Mouse (Mus musculus) liver (tissue): Measurements from ENCODE around the gene Eif5a.
"Not testable (repeated sequence)": the region's sequence is repeated elsewhere in the genome, so short reads cannot be mapped to it uniquely, and the experiment has no call there.

ENCODE experiments used
- DNase-seq: peaks from one replicate; pipeline ENCODE4 v3.0.0-alpha.2; 2020; ENCODE audit warnings: mixed read lengths

Gene Eif5a

DNA sequence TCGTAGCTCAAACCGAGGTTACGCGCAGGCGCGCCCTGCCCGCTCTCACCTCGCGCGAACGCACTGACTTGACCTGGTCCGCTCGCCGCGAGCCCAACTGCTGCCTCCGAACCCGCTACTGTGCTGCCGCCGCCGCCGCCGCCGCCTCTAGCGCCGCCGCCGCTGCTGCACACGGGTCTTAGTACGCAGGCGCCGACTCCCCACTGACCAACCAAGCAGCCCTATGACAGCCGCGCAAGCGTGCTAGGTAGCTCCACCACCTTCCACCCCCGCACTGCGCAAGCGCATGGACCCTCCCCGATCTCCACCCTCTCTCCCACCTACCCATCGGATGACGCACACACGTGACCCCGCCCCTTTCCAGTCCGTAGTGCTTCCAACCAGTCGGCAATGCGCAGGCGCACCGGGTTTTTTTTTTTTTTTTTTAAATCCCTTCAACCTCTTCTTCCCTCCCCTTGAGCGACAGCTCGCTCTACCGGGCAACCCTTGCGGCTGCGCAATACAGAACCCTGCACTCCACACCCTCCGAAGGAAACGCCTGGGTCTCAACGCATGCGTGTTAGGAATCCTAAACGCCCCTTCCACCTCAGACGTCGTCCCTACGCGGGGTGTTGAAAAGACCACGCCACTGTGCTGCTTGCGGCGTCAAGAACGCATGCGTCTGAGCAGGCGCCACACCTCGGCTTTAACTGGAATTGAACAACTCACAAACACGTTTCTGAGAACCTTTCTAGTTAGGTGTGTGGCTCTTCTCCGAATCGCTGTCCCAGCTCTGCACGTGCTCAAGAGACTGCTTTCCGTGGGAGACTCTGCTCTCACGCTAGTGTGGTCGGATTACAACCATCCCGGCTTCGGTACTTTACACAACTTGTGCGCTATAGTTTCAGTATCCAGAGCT is at the start of gene Eif5a:
Eif5a (minus strand) TSS at position 845 of the 898 bp plus-strand sequence.
- DNase-seq: peak; percentile 100

DNA sequence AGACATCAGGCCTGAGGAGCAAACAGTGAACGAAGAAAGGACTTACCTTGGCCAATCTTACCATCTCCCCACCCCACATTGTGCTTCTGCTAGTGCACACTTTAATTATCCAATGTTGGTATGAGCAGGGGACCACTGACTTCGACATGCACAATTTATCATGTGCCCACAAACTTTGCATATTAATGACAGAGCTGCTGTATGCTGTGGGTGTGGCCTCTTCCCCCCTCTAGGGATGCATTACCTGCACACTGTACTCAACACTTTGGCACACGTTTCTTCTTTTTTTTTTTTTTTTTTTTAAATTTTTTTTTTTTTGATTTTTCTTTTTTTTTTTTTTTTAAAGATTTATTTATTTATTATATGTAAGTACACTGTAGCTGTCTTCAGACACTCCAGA is 49.0 kb upstream of the Eif5a start:
- DNase-seq: no peak

- DNase-seq: no peak
These were observed 48.5 kb upstream of the Eif5a start for GRCm38 (mm10) chr11:69970222-69970621.

GRCm38 (mm10) chr11:69968793-69969192 is 47.0 kb upstream of the Eif5a start:
- no peak for DNase-seq

DNA sequence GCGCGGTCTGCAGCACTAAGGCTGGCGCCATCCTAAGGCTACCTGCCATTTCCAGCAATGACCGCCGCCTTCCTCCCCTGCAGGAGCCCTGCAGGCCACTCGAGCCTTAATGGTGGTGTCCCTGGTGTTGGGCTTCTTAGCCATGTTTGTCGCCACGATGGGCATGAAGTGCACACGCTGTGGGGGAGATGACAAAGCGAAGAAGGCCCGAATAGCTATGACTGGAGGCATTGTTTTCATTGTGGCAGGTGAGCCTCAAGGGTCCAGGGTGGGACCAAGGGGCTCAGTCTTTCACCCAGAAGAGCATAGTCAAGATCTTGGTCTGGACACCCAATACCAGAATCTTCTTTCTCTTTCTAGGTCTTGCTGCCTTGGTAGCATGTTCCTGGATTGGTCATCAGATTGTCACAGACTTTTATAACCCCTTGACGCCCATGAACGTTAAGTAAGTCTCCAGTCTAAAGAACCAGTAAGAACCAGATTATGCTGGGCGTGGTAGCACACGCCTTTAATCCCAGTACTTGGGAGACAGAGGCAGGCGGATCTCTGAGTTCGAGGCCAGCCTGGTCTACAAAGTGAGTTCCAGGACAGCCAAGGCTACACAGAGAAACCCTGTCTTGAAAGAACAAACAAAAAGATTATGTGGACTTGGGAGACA is 45.2 kb upstream of the Eif5a start:
- no peak for DNase-seq

DNA sequence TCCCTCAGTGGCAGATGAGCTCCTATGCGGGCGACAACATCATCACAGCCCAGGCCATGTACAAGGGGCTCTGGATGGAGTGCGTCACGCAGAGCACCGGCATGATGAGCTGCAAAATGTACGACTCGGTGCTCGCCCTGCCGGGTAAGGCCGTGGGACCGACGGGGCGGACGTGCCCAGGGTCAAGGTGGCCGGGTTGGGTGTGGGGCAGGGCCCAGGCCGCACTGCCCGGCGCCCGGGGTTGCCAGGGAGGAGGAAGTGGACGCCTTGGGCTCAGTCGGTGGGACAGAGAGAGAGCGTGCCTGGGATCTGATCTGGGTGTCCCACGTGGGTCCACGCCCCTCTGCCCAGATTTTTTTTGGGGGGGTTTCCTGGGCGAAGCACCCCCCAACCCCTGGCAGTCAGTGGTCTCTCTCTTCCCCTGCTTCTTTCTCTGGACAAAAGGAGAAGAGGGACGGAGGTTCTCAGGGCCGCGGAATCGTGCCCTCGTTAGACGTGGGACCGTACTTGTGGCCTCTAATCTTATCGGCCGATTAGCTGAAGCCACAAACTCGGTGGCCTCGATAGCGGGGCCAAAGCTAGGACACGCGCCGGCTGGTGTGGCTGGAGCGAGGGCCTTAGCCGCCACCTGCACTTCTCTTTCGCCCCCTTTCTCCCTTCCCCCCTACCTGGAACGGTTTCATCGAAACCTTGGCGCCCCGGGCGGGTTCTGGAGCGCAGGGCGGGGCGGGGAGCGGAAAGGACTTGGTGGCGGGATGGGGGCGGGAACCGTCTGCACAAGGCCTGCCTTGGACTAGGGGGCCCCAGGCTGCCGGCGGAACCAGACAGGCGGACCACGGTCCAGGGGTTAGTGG is 44.5 kb upstream of the Eif5a start:
- DNase-seq: peak; percentile 54

DNA sequence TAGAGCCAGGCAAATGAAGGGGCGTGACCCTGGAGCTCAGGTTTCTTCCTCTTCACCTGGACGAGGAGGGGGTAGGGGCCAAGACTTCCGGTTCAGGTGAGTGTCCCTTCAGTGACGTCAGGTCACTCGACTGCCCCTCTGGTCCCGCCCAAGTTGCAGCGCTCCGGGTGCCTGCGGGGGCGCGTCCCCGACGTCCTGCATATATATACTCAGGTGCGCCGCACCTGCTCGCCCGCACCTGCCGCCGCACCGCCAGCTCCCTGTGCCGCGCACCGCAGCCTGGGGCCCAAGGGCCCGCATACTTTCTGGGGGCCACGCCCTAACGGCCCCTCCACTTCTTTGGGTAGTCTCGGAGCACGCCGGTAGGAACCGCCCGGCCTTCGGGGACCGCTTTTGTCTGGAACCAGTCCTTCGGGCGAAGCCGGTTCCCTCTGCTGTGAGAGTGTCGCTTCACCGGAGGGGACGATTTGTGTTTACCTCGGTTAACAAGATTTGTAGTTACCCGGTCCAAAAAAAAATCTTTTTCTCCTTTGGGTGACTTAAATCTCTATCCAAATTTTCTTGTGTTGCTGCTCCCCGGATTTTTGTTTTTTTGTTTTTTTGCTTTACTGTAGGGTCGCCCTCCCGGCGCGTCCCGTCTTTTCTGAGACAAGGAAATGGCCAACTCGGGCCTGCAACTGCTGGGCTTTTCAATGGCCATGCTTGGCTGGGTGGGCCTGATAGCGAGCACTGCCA is 43.7 kb upstream of the Eif5a start:
- DNase-seq: no peak

DNA sequence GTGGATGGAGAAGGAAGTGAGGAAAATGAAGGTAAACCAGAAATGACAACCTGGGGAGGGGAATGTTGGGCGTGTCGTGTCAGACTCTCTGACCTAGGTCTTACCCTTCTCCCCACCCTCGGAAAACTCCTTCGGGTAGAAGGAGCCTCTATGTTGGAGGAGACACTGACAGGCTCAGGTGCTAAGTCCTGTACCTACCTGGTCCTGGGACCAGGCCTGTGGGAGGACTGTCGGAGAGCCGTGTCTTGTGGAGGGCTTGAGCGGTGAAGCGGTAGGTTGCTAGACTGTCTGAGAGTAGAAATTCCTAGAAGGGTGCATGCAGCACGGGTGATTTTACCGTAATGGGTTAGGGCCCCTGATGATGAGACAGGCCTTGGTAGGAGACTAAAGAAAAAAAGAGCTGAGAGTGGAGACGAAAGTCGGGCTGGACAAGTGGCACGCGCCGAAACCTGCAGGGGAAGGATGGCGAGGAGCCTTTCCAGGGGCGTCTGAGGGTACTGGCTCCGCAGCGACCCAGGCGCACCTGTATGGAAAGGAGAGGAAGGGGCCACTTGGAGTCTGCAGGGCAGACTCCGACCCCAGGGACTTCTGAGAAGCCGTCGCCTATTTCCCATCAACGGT is 43.0 kb upstream of the Eif5a start, which contains the start of gene Cldn7:
Cldn7 (plus strand) TSS at position 130 of the 621 bp plus-strand sequence.
- no peak for DNase-seq

- DNase-seq: no peak
These were observed 40.1 kb upstream of the Eif5a start for GRCm38 (mm10) chr11:69961841-69962240.

DNA sequence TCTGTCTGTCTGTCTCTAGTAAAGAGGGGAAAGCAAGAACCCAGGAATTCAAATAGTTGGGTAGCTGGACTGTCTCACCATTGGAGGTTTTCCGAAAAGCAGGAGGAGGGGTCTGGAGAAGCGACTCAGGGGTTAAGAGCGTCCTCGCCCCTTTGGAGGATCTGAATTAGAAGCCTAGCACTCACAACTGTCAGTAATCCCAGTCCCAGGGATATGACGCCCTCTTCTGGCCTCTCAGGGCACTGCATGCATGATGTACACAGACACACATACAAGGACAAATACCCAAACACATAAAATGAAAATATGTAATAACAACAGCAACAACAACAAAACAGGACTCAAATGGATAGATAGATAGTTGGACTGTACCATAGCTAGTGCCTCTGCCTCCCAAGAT is 38.9 kb upstream of the Eif5a start:
- DNase-seq: peak; percentile 49

GRCm38 (mm10) chr11:69956218-69956617 is 34.5 kb upstream of the Eif5a start:
- no peak for DNase-seq

DNA sequence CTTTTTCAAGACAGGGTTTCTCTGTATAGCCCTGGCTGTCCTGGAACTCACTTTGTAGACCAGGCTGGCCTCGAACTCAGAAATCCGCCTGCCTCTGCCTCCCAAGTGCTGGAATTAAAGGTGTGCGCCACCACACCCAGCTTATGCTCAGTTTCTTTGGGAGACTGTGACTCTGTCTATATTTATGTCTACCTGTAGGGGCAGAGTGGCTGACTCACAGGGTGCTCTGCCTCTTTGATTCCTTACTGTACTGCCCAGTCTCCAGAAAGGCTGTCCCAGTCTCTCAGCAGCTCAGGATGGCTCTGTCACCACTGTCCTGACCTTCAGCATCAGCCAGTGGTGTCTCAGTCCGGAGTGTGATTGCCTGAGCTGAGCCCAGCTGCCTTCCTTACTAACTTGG is 33.9 kb upstream of the Eif5a start:
- DNase-seq: not testable (repeated sequence)

DNA sequence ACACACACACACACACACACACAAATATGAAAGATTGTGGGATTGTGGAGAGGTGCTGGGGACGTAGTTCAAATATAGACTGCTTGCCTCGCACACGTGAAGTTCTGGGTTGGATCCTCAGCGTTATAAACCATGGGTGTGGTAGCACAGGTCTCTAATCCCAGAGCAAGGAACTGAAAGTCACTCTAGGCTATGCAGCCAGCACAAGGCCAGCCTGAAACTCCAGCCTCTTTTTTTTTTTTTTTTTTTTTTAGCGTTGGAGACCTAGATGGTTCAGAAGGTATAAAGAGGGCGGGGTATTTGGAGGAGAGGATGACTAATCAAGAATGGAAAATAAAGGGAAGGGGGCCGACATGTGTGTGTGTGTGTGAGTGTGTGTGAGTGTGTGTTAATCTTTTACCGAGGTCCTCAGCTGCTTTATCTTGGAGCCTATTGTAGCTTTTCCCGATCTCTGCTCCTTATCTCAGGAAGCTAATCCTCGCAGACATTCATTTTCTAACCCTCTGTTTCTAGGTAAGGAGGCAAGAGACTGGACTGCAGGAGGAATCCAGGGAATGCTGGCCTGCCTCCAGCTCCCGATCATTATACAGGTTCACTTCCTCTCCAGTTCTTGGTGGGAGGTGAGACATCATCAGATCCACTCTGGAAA is 31.6 kb upstream of the Eif5a start:
- no peak for DNase-seq

GRCm38 (mm10) chr11:69952274-69952673 is 30.5 kb upstream of the Eif5a start:
- no peak for DNase-seq

DNA sequence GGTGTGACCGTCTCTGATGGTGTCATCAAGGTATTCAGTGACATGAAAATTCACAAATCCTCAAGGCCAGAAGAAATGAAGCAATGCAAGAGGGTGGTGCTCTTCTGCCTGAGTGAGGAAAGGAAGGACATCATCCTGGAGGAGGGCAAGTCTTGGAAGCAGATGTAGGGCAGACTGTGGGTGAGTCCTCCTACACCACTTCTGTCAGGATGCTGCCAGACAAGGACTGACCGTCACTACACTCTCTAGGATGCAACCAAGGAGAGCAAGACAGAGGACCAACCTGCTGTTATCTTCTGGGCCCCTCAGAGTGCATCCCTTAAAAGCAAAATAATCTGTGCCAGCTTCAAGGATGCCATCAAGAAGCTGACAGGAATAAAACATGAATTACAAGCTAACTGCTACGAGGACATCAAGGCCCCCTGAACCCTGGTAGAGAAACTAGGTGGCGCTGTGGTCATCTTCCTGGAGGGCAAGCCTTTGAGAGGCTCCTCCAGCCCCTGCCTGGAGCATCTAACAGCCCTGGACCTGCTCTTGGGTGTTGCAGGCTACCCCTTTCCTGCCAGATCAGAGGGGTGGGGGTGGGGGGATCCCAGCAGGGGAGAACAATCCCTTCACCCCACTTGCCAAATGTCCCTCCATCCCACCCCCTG is 29.2 kb upstream of the Eif5a start:
- DNase-seq: peak; percentile 53

DNA sequence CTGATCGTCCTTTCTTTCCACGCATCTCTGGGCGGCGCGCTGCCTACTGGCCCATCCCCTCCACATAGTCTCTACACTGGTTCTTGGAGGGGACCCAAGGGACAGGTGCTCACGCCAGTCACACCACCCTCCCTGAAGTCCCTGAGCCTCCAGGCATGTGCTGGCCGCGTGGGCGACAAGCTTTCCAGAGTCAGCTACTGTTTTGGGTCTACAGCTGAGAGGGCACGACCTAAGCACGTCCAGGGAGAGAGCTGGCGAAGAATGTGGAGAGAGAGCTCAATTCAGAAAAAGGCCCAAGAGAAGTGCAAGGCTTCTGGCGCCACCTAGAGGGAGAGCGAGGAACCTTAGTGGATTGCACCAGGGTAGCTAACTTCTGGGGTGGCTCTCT is 27.0 kb upstream of the Eif5a start:
- DNase-seq: peak; percentile 90

GRCm38 (mm10) chr11:69948066-69948762 is 26.5 kb upstream of the Eif5a start, which contains the start of gene Slc2a4:
TSS of gene Slc2a4 (minus strand) at chr11:69948188.
- peak; percentile 99 for DNase-seq

DNA sequence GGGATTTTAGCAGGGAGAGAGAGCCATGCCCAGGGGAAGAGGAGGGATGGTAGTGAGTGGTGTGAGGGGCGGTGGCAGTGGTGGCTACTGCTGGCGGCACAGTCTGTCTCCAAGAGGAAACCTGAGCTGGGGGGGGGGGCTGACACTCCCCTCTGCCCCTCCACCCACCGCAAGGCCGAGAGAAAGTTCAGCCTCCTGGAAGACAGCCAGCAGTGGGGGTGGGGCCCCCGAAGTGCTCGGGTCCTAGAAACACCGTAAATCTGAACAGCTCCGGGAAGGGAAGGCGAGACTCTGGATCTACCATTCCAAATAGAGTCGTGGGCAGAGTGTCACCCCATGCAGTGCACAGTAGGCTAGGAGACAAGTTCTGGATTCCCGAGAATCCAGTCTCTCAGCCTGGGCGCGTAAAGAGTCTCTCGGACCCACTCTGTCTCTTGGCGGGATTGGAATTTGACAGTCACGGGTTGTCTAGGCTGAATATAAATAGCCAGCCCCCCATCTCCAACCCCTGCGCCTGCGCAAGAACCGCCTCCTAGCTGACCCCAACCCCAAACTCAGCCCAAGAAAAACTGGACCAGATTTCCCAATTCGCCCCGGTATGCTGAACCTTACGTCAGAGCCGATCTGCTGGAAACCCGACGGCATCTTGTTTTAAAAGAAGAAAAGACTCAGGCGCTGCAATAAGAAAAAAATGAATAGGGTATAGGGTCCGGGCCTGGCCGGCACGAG is 25.7 kb upstream of the Eif5a start:
- peak; percentile 70 for DNase-seq
